Mouse (Mus musculus) spleen, adult 2 months (tissue): ENCODE results near the gene Rasgef1b.

Source experiments
- CTCF ChIP-seq: fragments of 200-500 bp; IDR thresholded peaks from 2 replicates; pipeline ENCODE4 v1.5.1; 2011; ENCODE audit warnings: mild to moderate bottlenecking, inconsistent platforms; ENCODE audit not compliant: insufficient read depth, insufficient read length, insufficient replicate concordance; ENCODE audit errors: extremely low read depth
- POLR2A ChIP-seq: fragments of 200-500 bp; IDR thresholded peaks from 2 replicates; pipeline ENCODE4 v1.6.1; 2011; ENCODE audit warnings: low read depth, low read length, inconsistent platforms

DNA sequence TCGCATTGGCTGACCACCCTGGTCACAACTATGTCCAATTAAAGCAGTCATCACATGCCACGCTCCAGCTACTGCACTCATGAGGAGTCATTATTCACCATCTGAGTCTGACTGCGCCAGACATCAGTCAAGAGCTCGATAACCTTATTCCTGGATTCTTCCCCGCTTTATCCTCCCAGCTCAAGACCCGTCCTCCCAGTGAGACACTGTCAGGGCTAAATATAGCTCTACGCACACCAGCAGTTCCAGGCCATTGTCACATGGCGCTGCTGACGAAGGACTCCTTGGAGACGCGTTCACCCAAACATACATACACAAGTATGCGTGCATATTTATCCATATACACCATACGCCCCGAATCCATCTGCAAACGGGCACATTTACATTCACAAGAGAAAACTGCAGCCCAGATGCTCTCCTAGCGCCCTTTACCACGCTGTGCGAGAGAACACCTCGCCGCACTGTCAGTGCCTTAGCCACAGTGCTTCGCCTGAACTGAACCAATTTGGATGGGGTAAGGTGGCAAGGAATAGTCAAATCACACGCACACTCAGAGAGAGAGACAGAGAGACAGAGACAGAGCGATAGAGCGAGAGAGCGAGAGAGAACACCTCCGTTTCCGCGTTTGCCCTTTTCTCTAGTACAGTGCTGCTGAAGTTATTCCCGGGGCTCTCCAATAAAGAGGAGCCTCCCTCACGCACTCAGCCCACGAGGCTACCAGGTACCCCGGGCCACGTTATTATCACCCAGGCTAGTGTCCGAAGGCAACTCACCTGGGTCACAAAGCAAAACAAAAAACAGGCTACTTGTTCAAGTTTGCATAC is 477.3 kb downstream of the Rasgef1b start:
- TF ChIP-seq CTCF (no peak), POLR2A (no peak)
